11 mouse cellular contexts compared by ENCODE assay signal in genomic region chr7:25235526-25235925, GRCm38 (mm10). TPM values are rescaled to one million over a fixed set of nuclear protein-coding genes. Genes with fewer than 3 reads are reported as not detected.
DNase-seq lines count a peak whose midpoint lies in the region; ATAC-seq and TF ChIP-seq lines count a peak whose summit lies in the region.
"Had no signal": no experiment of that assay in that cellular context is flagged by ENCODE, and none has a peak within 500 bp of the region (broad histone marks: within the 10 kb centered on the region; RNA-seq: fewer than 3 reads in every experiment).

No protein-coding gene starts in this region.

- no peaks in the 10 kb centered on the region for H3K27me3 ChIP-seq in forebrain, embryonic 13.5 days
- H3K27me3 ChIP-seq in forebrain, embryonic 14.5 days (replicated peaks; ENCODE audit: control insufficient read depth, insufficient read depth, low read length): no peaks in the 10 kb centered on the region
- no peaks in the 10 kb centered on the region for H3K27me3 ChIP-seq in liver, embryonic 12.5 days (replicated peaks)
- H3K27me3 ChIP-seq in liver, postnatal 0 days (ENCODE audit: insufficient read depth, low read length): no peaks in the 10 kb centered on the region
- H3K27me3 ChIP-seq in embryonic facial prominence, embryonic 13.5 days: no peaks in the 10 kb centered on the region
- no peaks in the 10 kb centered on the region for H3K27me3 ChIP-seq in liver, embryonic 14.5 days (ENCODE audit: control insufficient read depth, insufficient read depth, low read length)

- no peak for ATAC-seq in forebrain, embryonic 13.5 days
- no peak for ATAC-seq in forebrain, embryonic 14.5 days
- ATAC-seq in liver, embryonic 12.5 days: no peak
- ATAC-seq in liver, postnatal 0 days: no peak
- no peak for ATAC-seq in embryonic facial prominence, embryonic 13.5 days (ENCODE audit: insufficient number of reproducible peaks, insufficient read depth, low FRiP score, low TSS enrichment, low read depth)
- no peak for ATAC-seq in liver, embryonic 14.5 days (ENCODE audit: insufficient read depth)

- no peaks in the 10 kb centered on the region for H3K9me3 ChIP-seq in forebrain, embryonic 13.5 days (replicated peaks)
- H3K9me3 ChIP-seq in forebrain, embryonic 14.5 days (replicated peaks; ENCODE audit: control insufficient read depth, low read length): no peaks in the 10 kb centered on the region
- no peaks in the 10 kb centered on the region for H3K9me3 ChIP-seq in liver, embryonic 12.5 days (replicated peaks)
- no peaks in the 10 kb centered on the region for H3K9me3 ChIP-seq in liver, postnatal 0 days (ENCODE audit: low read length)
- no peaks in the 10 kb centered on the region for H3K9me3 ChIP-seq in embryonic facial prominence, embryonic 13.5 days
- no peaks in the 10 kb centered on the region for H3K9me3 ChIP-seq in liver, embryonic 14.5 days (ENCODE audit: control insufficient read depth, low read length)

- WGBS in forebrain, embryonic 13.5 days: 92% methylated on average over 5 of the region's 5 CpGs
- 92% methylated on average over 5 of the region's 5 CpGs for WGBS in forebrain, embryonic 14.5 days
- WGBS in liver, embryonic 12.5 days (ENCODE audit: insufficient replicate concordance): 92% methylated on average over 5 of the region's 5 CpGs
- WGBS in liver, postnatal 0 days (ENCODE audit: insufficient replicate concordance): 92% methylated on average over 5 of the region's 5 CpGs
- 93% methylated on average over 5 of the region's 5 CpGs for WGBS in embryonic facial prominence, embryonic 13.5 days
- 90% methylated on average over 5 of the region's 5 CpGs for WGBS in liver, embryonic 14.5 days (ENCODE audit: insufficient replicate concordance)

- no peak for DNase-seq in forebrain, embryonic 14.5 days (ENCODE audit: low spot score)
- DNase-seq in liver, postnatal 0 days: no peak
- DNase-seq in liver, embryonic 14.5 days (ENCODE audit: low read depth in 3 of 3, low spot score in 3 of 3): no peak
- no peak for DNase-seq in testis, postnatal 10 days (ENCODE audit: low spot score)
- no peak for DNase-seq in adrenal gland, postnatal 4 days (ENCODE audit: low spot score in 2 of 2)
- DNase-seq: heart, adult 18-20 months; kidney, adult 18-20 months; right cerebral cortex, adult 18-20 months had no signal

- peak overlapping the region; percentile 98; the same call in 1 of the 2 replicates for H3K9ac ChIP-seq in forebrain, embryonic 13.5 days
- no peak overlapping the region for H3K9ac ChIP-seq in forebrain, embryonic 14.5 days (ENCODE audit: low read length)
- peak overlapping the region; percentile 98 for H3K9ac ChIP-seq in liver, embryonic 12.5 days
- no peak overlapping the region; the same call in 1 of the 2 replicates for H3K9ac ChIP-seq in liver, postnatal 0 days (replicated peaks)
- H3K9ac ChIP-seq in embryonic facial prominence, embryonic 13.5 days: peak overlapping the region; percentile 99
- peak overlapping the region; percentile 93 for H3K9ac ChIP-seq in liver, embryonic 14.5 days (replicated peaks)

- H3K4me1 ChIP-seq in forebrain, embryonic 13.5 days: peaks cover 39% of the 10 kb centered on the region
- peaks cover 16% of the 10 kb centered on the region for H3K4me1 ChIP-seq in forebrain, embryonic 14.5 days (ENCODE audit: control insufficient read depth, insufficient read depth, low read length)
- H3K4me1 ChIP-seq in liver, embryonic 12.5 days: peaks cover 43% of the 10 kb centered on the region
- peaks cover 10% of the 10 kb centered on the region for H3K4me1 ChIP-seq in liver, postnatal 0 days (ENCODE audit: insufficient read depth)
- H3K4me1 ChIP-seq in embryonic facial prominence, embryonic 13.5 days: peaks cover 37% of the 10 kb centered on the region
- peaks cover 9 to 15% of the 10 kb centered on the region in 2 experiments for H3K4me1 ChIP-seq in liver, embryonic 14.5 days (replicated peaks; ENCODE audit: control insufficient read depth in 2 of 2, insufficient read depth in 2 of 2, low read length in 1 of 2)

- H3K4me2 ChIP-seq in forebrain, embryonic 13.5 days: peak overlapping the region; percentile 80; the same call in 1 of the 2 replicates
- H3K4me2 ChIP-seq in forebrain, embryonic 14.5 days (ENCODE audit: low read length): no peak overlapping the region
- H3K4me2 ChIP-seq in liver, embryonic 12.5 days: peak overlapping the region; percentile 91
- no peak overlapping the region for H3K4me2 ChIP-seq in liver, postnatal 0 days (ENCODE audit: low read depth, low read length)
- H3K4me2 ChIP-seq in embryonic facial prominence, embryonic 13.5 days: 0 out of 2 replicates have a peak overlapping the region, but pooled peaks have one; percentile 73
- peak overlapping the region; percentile 95 for H3K4me2 ChIP-seq in liver, embryonic 14.5 days (ENCODE audit: low read depth)

- TF ChIP-seq EP300 in liver, postnatal 0 days (IDR thresholded peaks at IDR 0.05; ENCODE audit: low read depth): no peak
- no peak for TF ChIP-seq EP300 in liver, embryonic 14.5 days (IDR thresholded peaks at IDR 0.05; ENCODE audit: low read depth)

- H3K36me3 ChIP-seq in forebrain, embryonic 13.5 days (ENCODE audit: poor library complexity, severe bottlenecking): peaks cover 48% of the 10 kb centered on the region
- peaks cover 47% of the 10 kb centered on the region for H3K36me3 ChIP-seq in forebrain, embryonic 14.5 days (ENCODE audit: control insufficient read depth, insufficient read depth, low read length)
- peaks cover 57% of the 10 kb centered on the region for H3K36me3 ChIP-seq in liver, embryonic 12.5 days
- H3K36me3 ChIP-seq in liver, postnatal 0 days (replicated peaks; ENCODE audit: insufficient read depth, low read length): peaks cover 37% of the 10 kb centered on the region
- H3K36me3 ChIP-seq in embryonic facial prominence, embryonic 13.5 days: peaks cover 53% of the 10 kb centered on the region
- peaks cover 40% of the 10 kb centered on the region for H3K36me3 ChIP-seq in liver, embryonic 14.5 days (replicated peaks; ENCODE audit: control insufficient read depth, insufficient read depth, low read depth)

- no peak for TF ChIP-seq CTCF in liver, postnatal 0 days (IDR thresholded peaks at IDR 0.05; ENCODE audit: low read depth)
- TF ChIP-seq CTCF in liver, embryonic 14.5 days (IDR thresholded peaks at IDR 0.05; ENCODE audit: low read depth): no peak

- 0 out of 2 replicates have a peak overlapping the region, but pooled peaks have one; percentile 81 for H3K4me3 ChIP-seq in forebrain, embryonic 13.5 days
- H3K4me3 ChIP-seq in forebrain, embryonic 14.5 days (ENCODE audit: low read depth, low read length): no peak overlapping the region
- H3K4me3 ChIP-seq in liver, embryonic 12.5 days: peak overlapping the region; percentile 90; the same call in 1 of the 2 replicates
- H3K4me3 ChIP-seq in liver, postnatal 0 days (ENCODE audit: low read depth, low read length): no peak overlapping the region
- no peak overlapping the region for H3K4me3 ChIP-seq in embryonic facial prominence, embryonic 13.5 days
- H3K4me3 ChIP-seq in liver, embryonic 14.5 days (ENCODE audit: insufficient read depth in 1 of 2, low read depth in 2 of 2, low read length in 2 of 2): peak overlapping the region in 1 of 2 experiments; percentile 93; a peak in 1 of 4 replicates

- H3K27ac ChIP-seq in forebrain, embryonic 13.5 days: no peak overlapping the region
- no peak overlapping the region for H3K27ac ChIP-seq in forebrain, embryonic 14.5 days (ENCODE audit: low read depth, low read length)
- H3K27ac ChIP-seq in liver, embryonic 12.5 days: no peak overlapping the region
- no peak overlapping the region for H3K27ac ChIP-seq in liver, postnatal 0 days (ENCODE audit: low read depth)
- H3K27ac ChIP-seq in embryonic facial prominence, embryonic 13.5 days: no peak overlapping the region
- no peak overlapping the region for H3K27ac ChIP-seq in liver, embryonic 14.5 days

RNA-seq across cellular contexts. Expression of gene Gsk3a, which starts 2.1 kb away (rescaled TPM):
- polyA plus RNA-seq in forebrain, embryonic 13.5 days (2015; fragmentation: Nextera tagmentation; extraction: Ambion mirVana): 11.2 and 12.9 TPM in 2 replicates
- polyA plus RNA-seq in forebrain, embryonic 14.5 days (2014; fragmentation: Nextera tagmentation; extraction: Ambion mirVana): 20.2 and 20.5 TPM in 2 replicates
- polyA plus RNA-seq in liver, embryonic 12.5 days (2016; fragmentation: Nextera tagmentation; extraction: Ambion mirVana): 13.0 and 14.4 TPM in 2 replicates
- polyA plus RNA-seq in liver, postnatal 0 days (2015; fragmentation: Nextera tagmentation; extraction: Ambion mirVana): 4.3 and 5.1 TPM in 2 replicates
- polyA plus RNA-seq in embryonic facial prominence, embryonic 13.5 days (2015; fragmentation: Nextera tagmentation; extraction: Ambion mirVana): 11.4 and 14.4 TPM in 2 replicates
- 48.6 and 55.6 TPM in 2 replicates for polyA plus RNA-seq in liver, embryonic 14.5 days (2012; rRNA removed)
- polyA plus RNA-seq in liver, embryonic 14.5 days (2014; fragmentation: Nextera tagmentation; extraction: Ambion mirVana): 8.4 and 8.9 TPM in 2 replicates
- 10 to 100 TPM; 84.8 to 89.3 TPM for total RNA-seq in adrenal gland, postnatal 4 days (2021)

RNA-seq across cellular contexts. Expression of gene Zfp526, which starts 14.3 kb away (rescaled TPM):
- polyA plus RNA-seq in forebrain, embryonic 13.5 days (2015; fragmentation: Nextera tagmentation; extraction: Ambion mirVana): 2.0 and 2.1 TPM in 2 replicates
- 2.3 and 2.8 TPM in 2 replicates for polyA plus RNA-seq in forebrain, embryonic 14.5 days (2014; fragmentation: Nextera tagmentation; extraction: Ambion mirVana)
- polyA plus RNA-seq in liver, embryonic 12.5 days (2016; fragmentation: Nextera tagmentation; extraction: Ambion mirVana): 2.3 and 2.8 TPM in 2 replicates
- 1.0 and 1.2 TPM in 2 replicates for polyA plus RNA-seq in liver, postnatal 0 days (2015; fragmentation: Nextera tagmentation; extraction: Ambion mirVana)
- polyA plus RNA-seq in embryonic facial prominence, embryonic 13.5 days (2015; fragmentation: Nextera tagmentation; extraction: Ambion mirVana): 2.9 and 3.4 TPM in 2 replicates
- 4.6 and 4.9 TPM in 2 replicates for polyA plus RNA-seq in liver, embryonic 14.5 days (2012; rRNA removed)
- 2.1 TPM in 2 replicates for polyA plus RNA-seq in liver, embryonic 14.5 days (2014; fragmentation: Nextera tagmentation; extraction: Ambion mirVana)
- total RNA-seq in adrenal gland, postnatal 4 days (2021): 10 to 100 TPM; 15.9 to 16.3 TPM

RNA-seq across cellular contexts. Expression of gene Erf, which starts 15.0 kb away (rescaled TPM):
- 5.5 and 5.8 TPM in 2 replicates for polyA plus RNA-seq in forebrain, embryonic 13.5 days (2015; fragmentation: Nextera tagmentation; extraction: Ambion mirVana)
- 7.7 and 8.2 TPM in 2 replicates for polyA plus RNA-seq in forebrain, embryonic 14.5 days (2014; fragmentation: Nextera tagmentation; extraction: Ambion mirVana)
- polyA plus RNA-seq in liver, embryonic 12.5 days (2016; fragmentation: Nextera tagmentation; extraction: Ambion mirVana): 6.5 and 7.5 TPM in 2 replicates
- polyA plus RNA-seq in liver, postnatal 0 days (2015; fragmentation: Nextera tagmentation; extraction: Ambion mirVana): 4.6 and 5.2 TPM in 2 replicates
- 22.2 and 25.3 TPM in 2 replicates for polyA plus RNA-seq in embryonic facial prominence, embryonic 13.5 days (2015; fragmentation: Nextera tagmentation; extraction: Ambion mirVana)
- 8.5 and 9.8 TPM in 2 replicates for polyA plus RNA-seq in liver, embryonic 14.5 days (2012; rRNA removed)
- 5.1 and 5.3 TPM in 2 replicates for polyA plus RNA-seq in liver, embryonic 14.5 days (2014; fragmentation: Nextera tagmentation; extraction: Ambion mirVana)
- total RNA-seq in adrenal gland, postnatal 4 days (2021): 10 to 100 TPM; 47.5 to 50.4 TPM

RNA-seq across cellular contexts. Expression of gene Dedd2, which starts 15.1 kb away (rescaled TPM):
- polyA plus RNA-seq in forebrain, embryonic 13.5 days (2015; fragmentation: Nextera tagmentation; extraction: Ambion mirVana): 11.0 and 12.5 TPM in 2 replicates
- 10.8 and 12.5 TPM in 2 replicates for polyA plus RNA-seq in forebrain, embryonic 14.5 days (2014; fragmentation: Nextera tagmentation; extraction: Ambion mirVana)
- polyA plus RNA-seq in liver, embryonic 12.5 days (2016; fragmentation: Nextera tagmentation; extraction: Ambion mirVana): 31.4 and 33.4 TPM in 2 replicates
- 19.2 and 21.1 TPM in 2 replicates for polyA plus RNA-seq in liver, postnatal 0 days (2015; fragmentation: Nextera tagmentation; extraction: Ambion mirVana)
- polyA plus RNA-seq in embryonic facial prominence, embryonic 13.5 days (2015; fragmentation: Nextera tagmentation; extraction: Ambion mirVana): 8.7 and 9.9 TPM in 2 replicates
- 26.9 and 27.9 TPM in 2 replicates for polyA plus RNA-seq in liver, embryonic 14.5 days (2012; rRNA removed)
- 20.8 and 22.7 TPM in 2 replicates for polyA plus RNA-seq in liver, embryonic 14.5 days (2014; fragmentation: Nextera tagmentation; extraction: Ambion mirVana)
- total RNA-seq in adrenal gland, postnatal 4 days (2021): 10 to 100 TPM; 15.6 to 16.4 TPM

RNA-seq across cellular contexts. Expression of gene Cic, which starts 32.0 kb away (rescaled TPM):
- polyA plus RNA-seq in forebrain, embryonic 13.5 days (2015; fragmentation: Nextera tagmentation; extraction: Ambion mirVana): 45.9 and 47.0 TPM in 2 replicates
- 37.4 and 38.7 TPM in 2 replicates for polyA plus RNA-seq in forebrain, embryonic 14.5 days (2014; fragmentation: Nextera tagmentation; extraction: Ambion mirVana)
- polyA plus RNA-seq in liver, embryonic 12.5 days (2016; fragmentation: Nextera tagmentation; extraction: Ambion mirVana): 17.0 TPM in 2 replicates
- 8.9 and 9.7 TPM in 2 replicates for polyA plus RNA-seq in liver, postnatal 0 days (2015; fragmentation: Nextera tagmentation; extraction: Ambion mirVana)
- 46.2 and 47.4 TPM in 2 replicates for polyA plus RNA-seq in embryonic facial prominence, embryonic 13.5 days (2015; fragmentation: Nextera tagmentation; extraction: Ambion mirVana)
- 14.0 and 14.8 TPM in 2 replicates for polyA plus RNA-seq in liver, embryonic 14.5 days (2012; rRNA removed)
- 9.7 and 12.3 TPM in 2 replicates for polyA plus RNA-seq in liver, embryonic 14.5 days (2014; fragmentation: Nextera tagmentation; extraction: Ambion mirVana)
- total RNA-seq in adrenal gland, postnatal 4 days (2021): 100 to 1,000 TPM; 162 to 174 TPM

Comparison
In these comparisons a context has a peak if more than half of its experiments do, and no peak if none do; other contexts are left out.
1. H3K4me2 ChIP-seq: peak in forebrain, embryonic 13.5 days (single experiment), liver, embryonic 12.5 days (single experiment), embryonic facial prominence, embryonic 13.5 days (single experiment) and liver, embryonic 14.5 days (single experiment); none in forebrain, embryonic 14.5 days (single experiment) and liver, postnatal 0 days (single experiment).
2. H3K4me3 ChIP-seq: peak in forebrain, embryonic 13.5 days (single experiment) and liver, embryonic 12.5 days (single experiment); none in forebrain, embryonic 14.5 days (single experiment), liver, postnatal 0 days (single experiment) and embryonic facial prominence, embryonic 13.5 days (single experiment).
3. H3K9ac ChIP-seq: peak in forebrain, embryonic 13.5 days (single experiment), liver, embryonic 12.5 days (single experiment), embryonic facial prominence, embryonic 13.5 days (single experiment) and liver, embryonic 14.5 days (single experiment); none in forebrain, embryonic 14.5 days (single experiment) and liver, postnatal 0 days (single experiment).